10 mouse cellular contexts compared by ENCODE assay signal in genomic region chr13:37862492-37862891, GRCm38 (mm10).
DNase-seq lines count a peak whose midpoint lies in the region; ATAC-seq lines count a peak whose summit lies in the region.
"Had no signal": no experiment of that assay in that cellular context is flagged by ENCODE, and none has a peak within 500 bp of the region (broad histone marks: within the 10 kb centered on the region; RNA-seq: fewer than 3 reads in every experiment).

No protein-coding gene starts in this region.

- H3K4me3 ChIP-seq in heart, embryonic 12.5 days, result no peak overlapping the region
- H3K4me3 ChIP-seq in limb, embryonic 12.5 days (replicated peaks), result no peak overlapping the region
- H3K4me3 ChIP-seq in stomach, embryonic 16.5 days (replicated peaks; ENCODE audit: low read length), result no peak overlapping the region
- H3K4me3 ChIP-seq: left cerebral cortex, adult 2 months had no signal

- H3K9ac ChIP-seq in heart, embryonic 12.5 days, result peak overlapping the region; percentile 41
- no peak overlapping the region for H3K9ac ChIP-seq in limb, embryonic 12.5 days (replicated peaks)
- H3K9ac ChIP-seq in stomach, embryonic 16.5 days (ENCODE audit: low read length), result peak overlapping the region; percentile 63

- H3K4me2 ChIP-seq in heart, embryonic 12.5 days, result peak overlapping the region; percentile 42
- peak overlapping the region; percentile 9; the same call in 1 of the 2 replicates for H3K4me2 ChIP-seq in limb, embryonic 12.5 days
- peak overlapping the region; percentile 36 for H3K4me2 ChIP-seq in stomach, embryonic 16.5 days (ENCODE audit: low read depth, low read length)

- H3K27me3 ChIP-seq in heart, embryonic 12.5 days (replicated peaks), result no peaks in the 10 kb centered on the region
- H3K27me3 ChIP-seq in limb, embryonic 12.5 days, result no peaks in the 10 kb centered on the region
- no peaks in the 10 kb centered on the region for H3K27me3 ChIP-seq in stomach, embryonic 16.5 days (ENCODE audit: control insufficient read depth, insufficient read depth, low read length)

- no peak for DNase-seq in heart, postnatal 25 days (ENCODE audit: low spot score)
- peak; percentile 37 for DNase-seq in retina, postnatal 1 day
- DNase-seq in retina, embryonic 14.5 days (ENCODE audit: low spot score), result no peak
- no peak for DNase-seq in right cerebral cortex, postnatal 36 days (ENCODE audit: low spot score in 2 of 2)
- DNase-seq in spleen, postnatal 36 days (ENCODE audit: low spot score in 2 of 2), result no peak
- DNase-seq: right cerebral cortex, postnatal 4 days had no signal

- no peak for ATAC-seq in heart, embryonic 12.5 days (ENCODE audit: insufficient number of reproducible peaks, low FRiP score)
- ATAC-seq in limb, embryonic 12.5 days (ENCODE audit: insufficient number of reproducible peaks, insufficient read depth, low FRiP score, low TSS enrichment, low read depth), result 0 out of 2 replicates have a peak, but pooled peaks have one; percentile 36
- peak; percentile 61; the same call in 1 of the 2 replicates for ATAC-seq in stomach, embryonic 16.5 days (ENCODE audit: insufficient read depth, low FRiP score)

- 24% methylated on average over 6 of the region's 6 CpGs for WGBS in heart, embryonic 12.5 days
- 31% methylated on average over 6 of the region's 6 CpGs for WGBS in limb, embryonic 12.5 days
- 10% methylated on average over 6 of the region's 6 CpGs for WGBS in stomach, embryonic 16.5 days

- H3K27ac ChIP-seq in heart, embryonic 12.5 days (ENCODE audit: poor library complexity, severe bottlenecking), result peak overlapping the region; percentile 78
- H3K27ac ChIP-seq in limb, embryonic 12.5 days, result peak overlapping the region; percentile 70
- peak overlapping the region; percentile 95 for H3K27ac ChIP-seq in stomach, embryonic 16.5 days (ENCODE audit: low read length)
- H3K27ac ChIP-seq: left cerebral cortex, adult 2 months had no signal

- H3K9me3 ChIP-seq in heart, embryonic 12.5 days (replicated peaks), result no peaks in the 10 kb centered on the region
- no peaks in the 10 kb centered on the region for H3K9me3 ChIP-seq in limb, embryonic 12.5 days
- H3K9me3 ChIP-seq in stomach, embryonic 16.5 days (replicated peaks; ENCODE audit: control insufficient read depth, low read length), result no peaks in the 10 kb centered on the region

- peaks cover 73% of the 10 kb centered on the region for H3K4me1 ChIP-seq in heart, embryonic 12.5 days (replicated peaks)
- peaks cover 51% of the 10 kb centered on the region for H3K4me1 ChIP-seq in limb, embryonic 12.5 days (replicated peaks)
- peaks cover 76% of the 10 kb centered on the region for H3K4me1 ChIP-seq in stomach, embryonic 16.5 days (ENCODE audit: control insufficient read depth, insufficient read depth, low read length)

- intact Hi-C loops in heart, postnatal 25 days (cut with DNase I), result loop anchor here (2.0 kb wide), 1 partner anchor 18 kb away; no protein-coding TSS in a partner anchor

- H3K36me3 ChIP-seq in heart, embryonic 12.5 days, result peaks cover 4% of the 10 kb centered on the region
- H3K36me3 ChIP-seq in limb, embryonic 12.5 days, result no peaks in the 10 kb centered on the region
- H3K36me3 ChIP-seq in stomach, embryonic 16.5 days (ENCODE audit: control insufficient read depth, insufficient read depth, low read length), result no peaks in the 10 kb centered on the region
